Mouse (Mus musculus) layer of hippocampus, adult 9-11 months (tissue): ENCODE measurements around the gene Spg7.
A peak's percentile ranks its signal among the peaks of the same experiment; 100 is the strongest.
"Not testable (repeated sequence)": the region's sequence is repeated elsewhere in the genome, so short reads cannot be mapped to it uniquely, and the experiment has no call there.

ENCODE experiments used
- DNase-seq: peaks from one replicate; pipeline ENCODE4 v3.0.0; 2022

The Spg7 gene

DNA sequence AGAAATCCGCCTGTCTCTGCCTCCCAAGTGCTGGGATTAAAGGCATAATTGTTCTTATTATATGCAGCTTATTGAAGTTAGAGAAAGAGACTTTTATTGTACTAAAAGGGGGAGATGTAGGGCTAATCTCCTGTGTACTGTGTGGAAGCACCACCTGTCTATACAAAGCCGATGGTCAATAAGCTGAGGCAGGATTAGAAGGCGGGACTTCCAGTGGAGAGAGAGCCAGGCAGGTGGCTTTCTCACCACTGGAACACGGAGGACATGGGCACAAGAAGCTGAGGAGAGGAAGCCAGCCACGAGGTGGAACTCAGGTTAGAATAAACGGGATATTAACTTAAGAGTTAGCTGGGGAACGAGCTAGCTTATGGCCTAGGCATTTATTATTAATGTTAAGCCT is at the start of gene Spg7:
Spg7 (plus strand) TSS at position 222 of the 400 bp plus-strand sequence.
- no peak for DNase-seq

- no peak for DNase-seq
Observed at GRCm38 (mm10) chr8:123014429-123014828, 48.3 kb upstream of the Spg7 start.

DNA sequence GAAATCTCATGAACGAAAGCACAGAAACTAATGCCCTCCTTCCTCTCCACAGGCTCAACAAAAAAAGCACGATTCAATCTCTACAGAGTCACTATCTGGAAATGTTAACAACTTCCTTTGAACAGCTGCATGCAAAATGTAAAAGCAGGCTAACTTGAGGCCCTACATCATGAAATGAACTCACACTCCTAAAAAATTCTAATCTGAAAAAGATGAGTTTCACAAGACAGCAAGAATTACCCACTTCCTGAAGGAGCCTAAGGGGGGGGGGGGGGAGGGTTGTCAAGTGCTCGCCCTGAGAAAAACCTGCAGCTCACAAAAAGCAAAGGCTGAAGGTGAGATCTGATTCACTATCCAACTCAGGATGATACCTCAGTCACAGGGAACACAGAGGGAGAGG is 47.7 kb upstream of the Spg7 start:
- DNase-seq = no peak

DNA sequence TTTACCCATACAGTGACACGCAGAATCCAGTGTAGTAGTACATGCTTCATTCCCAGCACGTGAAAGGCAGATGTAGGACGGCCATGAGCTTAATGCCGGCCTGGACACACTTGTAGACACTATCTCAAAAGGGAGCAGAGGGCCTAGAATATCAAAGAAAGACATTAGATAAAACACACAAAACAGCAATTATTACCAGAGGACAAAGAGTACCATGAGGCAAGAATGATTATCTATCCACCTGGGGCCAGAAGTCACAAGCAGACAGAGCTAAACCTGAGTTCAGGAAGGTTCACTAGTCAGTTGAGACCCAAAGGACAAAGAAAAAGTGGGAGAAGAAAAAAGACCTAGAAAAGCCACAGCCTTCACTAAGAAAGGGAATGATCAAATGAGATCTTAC is 45.6 kb upstream of the Spg7 start:
- DNase-seq = no peak

- DNase-seq = no peak
Observed at GRCm38 (mm10) chr8:123018484-123019164, 44.1 kb upstream of the Spg7 start.

DNA sequence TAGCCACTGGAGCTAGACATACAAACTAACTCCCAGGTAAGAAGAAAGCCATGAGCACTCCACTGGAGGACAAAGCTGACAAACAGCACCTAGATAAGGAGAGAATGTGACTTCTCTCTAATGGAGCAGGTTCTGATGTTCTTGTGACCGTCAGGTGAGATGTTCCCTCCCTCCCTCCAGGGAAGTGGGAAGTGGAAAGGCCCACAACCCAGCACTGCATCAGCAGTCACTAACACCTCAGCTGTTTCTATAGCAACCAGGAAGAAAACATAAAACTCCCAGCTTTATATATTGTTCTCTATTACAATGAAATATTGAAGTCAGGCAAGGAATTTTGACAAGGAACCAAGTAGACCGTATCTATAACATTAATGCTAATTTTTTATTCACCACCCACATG is 42.7 kb upstream of the Spg7 start:
- no peak for DNase-seq

- DNase-seq = no peak
Observed at GRCm38 (mm10) chr8:123020859-123021258, 41.9 kb upstream of the Spg7 start.

- no peak for DNase-seq
Observed at GRCm38 (mm10) chr8:123021259-123021658, 41.5 kb upstream of the Spg7 start.

GRCm38 (mm10) chr8:123022727-123023126 is 40.0 kb upstream of the Spg7 start:
- no peak for DNase-seq

GRCm38 (mm10) chr8:123024226-123024625 is 38.5 kb upstream of the Spg7 start:
- no peak for DNase-seq

DNA sequence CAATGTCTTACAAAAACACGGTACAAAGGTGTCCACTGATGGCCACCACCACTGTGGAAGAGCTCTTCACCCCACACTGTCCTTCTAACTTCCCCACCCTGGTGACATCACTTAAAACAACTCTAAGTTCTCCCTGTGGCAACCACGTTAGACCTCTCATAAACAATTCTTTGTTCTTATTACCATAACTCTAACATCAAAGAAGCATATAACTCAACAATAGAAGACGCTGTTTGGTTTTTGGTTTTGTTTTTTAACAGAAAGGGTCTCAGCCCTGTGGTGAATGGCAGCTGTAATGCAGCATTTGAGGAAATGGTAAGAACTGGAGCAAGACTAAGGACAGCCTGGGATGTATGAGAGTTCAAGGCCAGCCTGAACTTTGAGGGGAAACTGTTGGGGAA is 36.8 kb upstream of the Spg7 start:
- no peak for DNase-seq

- no peak for DNase-seq
Observed at GRCm38 (mm10) chr8:123027786-123028185, 35.0 kb upstream of the Spg7 start.

DNA sequence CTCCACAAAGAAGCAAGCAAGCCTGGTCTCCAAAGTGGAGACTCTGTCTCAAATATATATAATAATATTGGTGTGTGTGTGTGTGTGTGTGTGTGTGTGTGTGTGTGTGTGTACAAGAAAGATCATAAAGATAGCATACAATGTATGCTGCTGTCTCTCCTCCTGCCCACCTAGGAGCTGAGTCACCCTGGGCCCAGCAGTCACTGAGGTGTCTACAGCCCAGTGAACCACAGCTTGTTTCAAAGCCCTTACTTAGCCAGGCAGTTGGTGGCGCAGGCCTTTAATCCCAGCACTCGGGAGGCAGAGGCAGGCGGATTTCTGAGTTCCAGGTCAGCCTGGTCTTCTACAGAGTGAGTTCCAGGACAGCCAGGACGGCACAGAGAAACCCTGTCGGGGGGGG is 32.7 kb upstream of the Spg7 start:
- DNase-seq = not testable (repeated sequence)

GRCm38 (mm10) chr8:123031321-123031978 is 31.3 kb upstream of the Spg7 start:
- DNase-seq = no peak

GRCm38 (mm10) chr8:123032730-123033129 is 30.0 kb upstream of the Spg7 start:
- no peak for DNase-seq

GRCm38 (mm10) chr8:123033431-123033830 is 29.3 kb upstream of the Spg7 start:
- no peak for DNase-seq

- no peak for DNase-seq
Observed at GRCm38 (mm10) chr8:123034171-123034570, 28.6 kb upstream of the Spg7 start.

- DNase-seq = no peak
Observed at GRCm38 (mm10) chr8:123036956-123037355, 25.8 kb upstream of the Spg7 start.

GRCm38 (mm10) chr8:123037487-123037886 is 25.3 kb upstream of the Spg7 start:
- DNase-seq = no peak

- no peak for DNase-seq
Observed at GRCm38 (mm10) chr8:123038351-123038750, 24.4 kb upstream of the Spg7 start.

DNA sequence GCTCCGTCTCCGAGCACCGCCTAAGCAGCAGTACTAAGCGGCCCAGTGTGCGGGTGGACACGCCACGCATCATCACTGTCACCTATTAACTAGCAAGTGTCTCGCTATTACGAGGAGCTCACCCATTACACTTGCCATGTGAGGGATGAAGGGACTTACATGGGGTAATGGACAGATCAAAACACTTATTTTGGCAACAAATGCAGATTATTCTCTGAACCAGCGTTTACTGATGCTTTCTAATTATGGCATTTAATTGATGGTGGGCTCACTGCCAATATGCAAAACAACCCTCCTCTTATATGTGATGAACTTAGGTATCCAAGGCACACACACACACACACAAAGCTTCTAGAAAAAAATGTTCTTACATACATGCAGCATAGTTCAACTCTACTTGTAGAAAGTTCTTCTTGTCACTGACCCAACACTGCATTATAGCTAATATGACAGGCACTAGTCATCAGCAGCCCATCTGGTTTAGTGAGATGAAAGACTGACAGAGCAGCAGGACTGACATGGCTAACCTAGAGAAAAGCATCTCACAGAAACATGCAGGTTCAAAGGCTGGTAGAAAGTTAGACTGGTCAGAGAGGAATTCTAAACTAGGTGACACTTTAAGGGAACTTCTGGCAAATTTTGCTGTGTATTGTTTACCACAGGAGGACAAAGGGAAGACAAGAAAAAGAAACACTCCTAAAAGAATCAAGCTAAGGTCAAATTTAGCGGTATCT is 23.2 kb upstream of the Spg7 start:
- no peak for DNase-seq

DNA sequence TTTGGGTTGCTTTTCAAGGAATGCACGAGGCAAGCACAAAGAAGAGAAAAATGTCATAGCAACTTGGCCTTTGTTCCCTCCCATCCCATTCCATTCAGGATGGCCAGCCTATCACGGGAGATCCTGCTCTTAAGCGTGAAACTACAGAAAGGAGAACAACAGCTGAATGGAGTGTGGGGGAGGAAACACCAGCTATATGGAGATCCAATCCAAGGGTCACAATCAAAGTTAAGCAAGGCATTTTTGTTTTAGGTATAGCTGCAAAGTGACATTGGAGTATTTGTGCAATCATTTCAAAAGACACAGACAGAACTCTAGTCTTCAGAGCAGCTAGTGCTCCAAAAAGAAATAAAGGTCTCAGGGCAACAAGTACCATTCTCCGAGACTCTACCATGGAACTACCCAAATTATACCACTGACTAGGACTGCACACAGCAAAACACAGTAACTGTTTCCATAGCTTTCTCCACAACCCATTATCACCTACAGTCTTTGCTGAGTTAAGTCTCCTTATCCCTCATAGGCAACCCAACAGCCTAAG is 22.6 kb upstream of the Spg7 start:
- no peak for DNase-seq

GRCm38 (mm10) chr8:123041008-123041773 is 21.6 kb upstream of the Spg7 start:
- peak; percentile 62 for DNase-seq
